Mouse (Mus musculus): ENCODE results near the gene Cfap299.

- TF ChIP-seq GATA1 (IDR thresholded peaks at IDR 0.05; ENCODE audit: low read length) (no peak), TAL1 (IDR thresholded peaks at IDR 0.05; ENCODE audit: low read length) (no peak)
Measured at GRCm38 (mm10) chr5:98346067-98346466, 17.0 kb downstream of the Cfap299 start.
